Mouse (Mus musculus) kidney, embryonic 15.5 days (tissue): ENCODE data around the gene Galnt3. TPM values are rescaled to one million over a fixed set of nuclear protein-coding genes. Genes with fewer than 3 reads are reported as not detected.

ENCODE experiments used
- ATAC-seq: fragments of 200-750 bp; cut with Nextera tagmentation; replicated peaks from 2 replicates; pipeline ENCODE4 v1.8.0; 2017; ENCODE audit warnings: moderate TSS enrichment; ENCODE audit not compliant: low FRiP score
- H3K27ac ChIP-seq: fragments of 300-500 bp; sonication (generic); 2 replicates; pipeline ENCODE4 v1.5.1; 2015; ENCODE audit warnings: mild to moderate bottlenecking, inconsistent platforms
- H3K27me3 ChIP-seq: fragments of 300-500 bp; sonication (generic); 2 replicates; pipeline ENCODE4 v1.6.1; 2015; ENCODE audit warnings: inconsistent platforms
- H3K36me3 ChIP-seq: fragments of 300-500 bp; sonication (generic); 2 replicates; pipeline ENCODE4 v1.6.1; 2015; ENCODE audit warnings: inconsistent platforms
- H3K4me1 ChIP-seq: fragments of 300-500 bp; sonication (generic); 2 replicates; pipeline ENCODE4 v1.6.1; 2015; ENCODE audit warnings: inconsistent platforms
- H3K4me2 ChIP-seq: fragments of 300-500 bp; sonication (generic); 2 replicates; pipeline ENCODE4 v1.6.1; 2015; ENCODE audit warnings: moderate library complexity, mild to moderate bottlenecking, inconsistent platforms
- H3K4me3 ChIP-seq: fragments of 300-500 bp; sonication (generic); replicated peaks from 2 replicates; pipeline ENCODE4 v1.5.1; 2015; ENCODE audit warnings: mild to moderate bottlenecking, inconsistent platforms
- H3K9ac ChIP-seq: fragments of 300-500 bp; sonication (generic); 2 replicates; pipeline ENCODE4 v1.6.1; 2015; ENCODE audit warnings: mild to moderate bottlenecking, inconsistent platforms
- H3K9me3 ChIP-seq: fragments of 300-500 bp; sonication (generic); replicated peaks from 2 replicates; pipeline ENCODE4 v1.6.1; 2016; ENCODE audit warnings: inconsistent platforms
- WGBS: fragments of 180-500 bp; shearing (Covaris S2); methylation state at CpG from one replicate; pipeline ENCODE4 v1.1.7; 2015; ENCODE audit warnings: mixed read lengths; 5-methylcytosine and 5-hydroxymethylcytosine counted together
- polyA plus RNA-seq: library from polyadenylated mRNA; unstranded; fragments of >200 nt; fragmentation: Nextera tagmentation; extraction: Ambion mirVana; gene quantifications from 2 replicates; pipeline ENCODE4 v1.2.1, GENCODE M21; 2015

Galnt3 gene
- polyA plus RNA-seq, 1 experiment from 2014 or later = 9.8 TPM

- Histone ChIP-seq H3K27ac (no peak overlapping the region), H3K36me3 (no peaks in the 10 kb centered on the region), H3K4me3 (no peak overlapping the region), H3K4me2 (no peak overlapping the region), H3K9ac (no peak overlapping the region), H3K27me3 (no peaks in the 10 kb centered on the region), H3K9me3 (no peaks in the 10 kb centered on the region), H3K4me1 (no peaks in the 10 kb centered on the region)
- 71% methylated on average over 9 of the region's 9 CpGs for WGBS
- ATAC-seq = peak; percentile 86
These were observed 82.8 kb downstream of the Galnt3 start for GRCm38 (mm10) chr2:66041917-66042419.

DNA sequence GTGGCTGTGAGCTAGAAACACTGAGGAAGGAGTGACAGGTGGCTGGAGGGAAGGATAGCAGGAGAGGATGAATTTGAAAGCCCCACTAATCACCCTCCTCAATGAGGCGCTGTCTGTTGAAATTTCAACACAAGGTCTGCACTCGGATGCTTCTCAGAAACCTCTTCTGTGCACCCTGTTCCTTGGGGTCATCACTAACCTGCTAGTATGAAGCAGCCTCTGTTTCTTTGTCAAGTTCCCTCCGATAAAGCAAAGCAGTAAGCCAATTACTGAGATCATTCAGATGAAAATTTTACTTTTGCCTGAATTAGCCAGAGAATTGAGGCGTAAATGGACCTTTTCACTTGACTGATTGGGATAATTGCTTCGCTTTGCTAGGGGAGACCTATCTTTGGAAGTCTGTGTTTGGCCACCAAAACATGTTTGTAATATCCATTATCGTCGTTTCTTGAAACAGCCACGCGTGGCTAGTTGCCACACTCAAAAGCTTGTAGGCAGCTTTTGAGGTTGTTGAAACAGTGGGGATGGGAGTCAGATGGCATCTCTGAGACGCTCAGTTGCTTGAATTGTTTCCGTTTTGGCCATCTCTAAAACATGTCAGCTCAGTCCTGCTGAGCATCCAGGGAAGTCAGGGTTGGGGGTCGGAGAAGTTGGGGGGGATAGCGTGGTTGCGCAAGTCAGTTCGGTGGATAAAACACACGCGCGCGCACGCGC, 83.4 kb downstream of the Galnt3 start:
- Histone ChIP-seq H3K27me3 (no peaks in the 10 kb centered on the region), H3K4me2 (no peak overlapping the region), H3K36me3 (no peaks in the 10 kb centered on the region), H3K9me3 (no peaks in the 10 kb centered on the region), H3K27ac (0 out of 2 replicates have a peak overlapping the region, but pooled peaks have one; percentile 9), H3K4me3 (no peak overlapping the region), H3K4me1 (no peaks in the 10 kb centered on the region), H3K9ac (no peak overlapping the region)
- 79% methylated on average over 21 of the region's 21 CpGs for WGBS
- ATAC-seq = peak; percentile 41

- Histone ChIP-seq H3K9me3 (no peaks in the 10 kb centered on the region), H3K36me3 (no peaks in the 10 kb centered on the region), H3K4me2 (no peak overlapping the region), H3K27ac (0 out of 2 replicates have a peak overlapping the region, but pooled peaks have one; percentile 9), H3K27me3 (no peaks in the 10 kb centered on the region), H3K4me1 (no peaks in the 10 kb centered on the region), H3K4me3 (no peak overlapping the region), H3K9ac (no peak overlapping the region)
- ATAC-seq = no peak
These were observed 84.2 kb downstream of the Galnt3 start for GRCm38 (mm10) chr2:66040611-66041010.

- no peak overlapping the region for H3K9ac ChIP-seq
- no peak overlapping the region for H3K4me3 ChIP-seq
- H3K36me3 ChIP-seq = no peaks in the 10 kb centered on the region
- 64% methylated on average over 9 of the region's 9 CpGs for WGBS
- no peaks in the 10 kb centered on the region for H3K27me3 ChIP-seq
- ATAC-seq = no peak
- H3K4me1 ChIP-seq = no peaks in the 10 kb centered on the region
- no peak overlapping the region for H3K27ac ChIP-seq
- H3K4me2 ChIP-seq = no peak overlapping the region
- no peaks in the 10 kb centered on the region for H3K9me3 ChIP-seq
These were observed 89.7 kb downstream of the Galnt3 start for GRCm38 (mm10) chr2:66034907-66035679.

Other genes starting within 250 kb of the Galnt3 start
- 15.4 and 15.5 TPM in 2 replicates for gene Ttc21b, start 131.6 kb upstream of the Galnt3 start, polyA plus RNA-seq